Mouse (Mus musculus) hindbrain, embryonic 11.5 days (tissue): ENCODE data around the gene Atp5d. TPM values are rescaled to one million over a fixed set of nuclear protein-coding genes. Genes with fewer than 3 reads are reported as not detected.
A peak's percentile ranks its signal among the peaks of the same experiment; 100 is the strongest.

Experiments used
- ATAC-seq: fragments of 200-750 bp; cut with Nextera tagmentation; 2 replicates; pipeline ENCODE4 v1.8.0; 2017; ENCODE audit warnings: mild to moderate bottlenecking, moderate TSS enrichment, moderate library complexity; ENCODE audit not compliant: low FRiP score
- DNase-seq: peaks from one replicate; pipeline ENCODE4 v3.0.0-alpha.2; 2015; ENCODE audit warnings: low spot score
- H3K27ac ChIP-seq: fragments of 300-500 bp; sonication (generic); 2 replicates; pipeline ENCODE4 v1.5.1; 2014; ENCODE audit warnings: mild to moderate bottlenecking, low read depth, low read length
- H3K27me3 ChIP-seq: fragments of 300-500 bp; sonication (generic); 2 replicates; pipeline ENCODE4 v1.6.1; 2014; ENCODE audit warnings: mild to moderate bottlenecking, low read length, moderate library complexity, mixed read lengths; ENCODE audit not compliant: control insufficient read depth, insufficient read depth
- H3K36me3 ChIP-seq: fragments of 300-500 bp; sonication (generic); 2 replicates; pipeline ENCODE4 v1.6.1; 2014; ENCODE audit warnings: mild to moderate bottlenecking, low read length, moderate library complexity, mixed read lengths; ENCODE audit not compliant: control insufficient read depth, insufficient read depth
- H3K4me1 ChIP-seq: fragments of 300-500 bp; sonication (generic); replicated peaks from 2 replicates; pipeline ENCODE4 v1.6.1; 2014; ENCODE audit warnings: low read length, mixed read lengths; ENCODE audit not compliant: control insufficient read depth, insufficient read depth
- H3K4me2 ChIP-seq: fragments of 300-500 bp; sonication (generic); replicated peaks from 2 replicates; pipeline ENCODE4 v1.6.1; 2014; ENCODE audit warnings: mild to moderate bottlenecking, low read depth, low read length
- H3K4me3 ChIP-seq: fragments of 300-500 bp; sonication (generic); 2 replicates; pipeline ENCODE4 v1.5.1; 2014; ENCODE audit warnings: low read depth, low read length
- H3K9ac ChIP-seq: fragments of 300-500 bp; sonication (generic); 2 replicates; pipeline ENCODE4 v1.6.1; 2014; ENCODE audit warnings: low read depth, low read length
- H3K9me3 ChIP-seq: fragments of 300-500 bp; sonication (generic); 2 replicates; pipeline ENCODE4 v1.6.1; 2016; ENCODE audit warnings: low read length; ENCODE audit not compliant: control insufficient read depth
- WGBS: fragments of 180-500 bp; shearing (Covaris S2); extraction: QIAGEN DNeasy Blood & Tissue Kit; methylation state at CpG from one replicate; pipeline ENCODE4 v1.1.7; 2014; 5-methylcytosine and 5-hydroxymethylcytosine counted together
- polyA plus RNA-seq: library from polyadenylated mRNA; unstranded; fragments of >200 nt; fragmentation: Nextera tagmentation; extraction: Ambion mirVana; gene quantifications from 2 replicates; pipeline ENCODE4 v1.2.1, GENCODE M21; 2014

The Atp5d gene
- polyA plus RNA-seq, 1 experiment from 2014 or later: 371 TPM

DNA sequence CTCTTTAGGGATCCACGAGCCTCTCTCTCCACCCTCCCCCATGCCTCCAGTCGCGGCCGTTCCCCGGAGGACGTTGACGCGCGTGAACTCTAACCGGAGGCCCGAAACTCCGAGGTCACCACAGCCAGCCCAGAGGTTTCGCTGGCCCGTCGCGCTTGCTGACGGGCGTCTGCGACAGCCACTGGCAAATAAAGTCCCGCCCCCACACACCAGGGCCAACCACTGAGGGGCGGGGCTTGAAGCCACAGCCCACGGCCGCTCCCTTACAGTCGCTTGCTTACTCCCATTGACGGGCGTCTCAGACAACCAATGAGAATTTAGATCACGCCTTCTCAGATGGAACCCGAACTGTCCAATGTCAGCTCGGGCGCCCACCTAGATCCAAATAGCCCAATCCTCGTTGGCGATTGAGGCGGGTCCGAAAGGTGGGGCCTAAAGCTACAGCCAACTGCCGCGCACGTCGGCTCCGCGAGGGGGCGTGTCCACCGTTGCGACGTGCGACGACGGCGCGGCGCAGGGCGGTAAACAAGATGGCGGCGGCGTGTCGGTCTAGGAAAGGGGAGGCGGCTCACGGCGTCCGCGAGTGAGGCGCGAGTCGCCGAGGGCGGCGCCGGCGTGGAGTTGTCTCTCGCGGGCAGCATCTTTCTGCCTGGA lies 23.0 kb upstream of the Atp5d start, which contains the start of gene Stk11:
Gene Stk11 (plus strand): TSS at position 514 of the 654 bp plus-strand sequence.
- DNase-seq: peak; percentile 99
- peak; percentile 99 for ATAC-seq
- H3K4me2 ChIP-seq: peak within 1 kb of the TSS; percentile 58
- H3K4me1 ChIP-seq: peaks cover 16% of the 10 kb centered on the region
- H3K27ac ChIP-seq: peak within 1 kb of the TSS; percentile 65
- peak within 1 kb of the TSS; percentile 94 for H3K4me3 ChIP-seq
- H3K36me3 ChIP-seq: no peaks in the 10 kb centered on the region
- no peaks in the 10 kb centered on the region for H3K9me3 ChIP-seq
- WGBS: under 1% methylated on average over 66 of the region's 70 CpGs
- peak within 1 kb of the TSS; percentile 84 for H3K9ac ChIP-seq
- no peaks in the 10 kb centered on the region for H3K27me3 ChIP-seq

DNA sequence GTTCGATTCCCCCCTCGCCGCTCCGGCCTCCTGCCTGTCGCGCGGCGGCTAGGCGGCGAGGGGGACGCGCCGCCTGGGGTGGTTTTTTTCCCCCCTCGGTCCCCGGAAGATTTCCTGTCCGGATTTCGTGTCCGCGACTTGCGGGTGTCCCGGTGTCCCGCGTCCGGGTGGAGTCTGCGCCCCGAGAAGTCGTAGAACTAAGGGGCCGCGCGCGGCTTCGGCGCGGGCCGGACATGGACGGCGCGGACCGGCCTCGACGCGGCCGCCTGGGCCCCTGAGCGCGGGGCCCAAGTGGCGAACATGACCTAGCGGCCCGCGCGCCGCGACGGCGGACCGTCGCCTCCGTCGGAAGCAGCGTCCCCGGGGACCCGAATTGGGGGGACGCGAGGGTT lies 22.5 kb upstream of the Atp5d start:
- WGBS: 1% methylated on average over 50 of the region's 63 CpGs
- ATAC-seq: no peak
- no peaks in the 10 kb centered on the region for H3K9me3 ChIP-seq
- H3K27ac ChIP-seq: peak overlapping the region; percentile 65; the same call in 1 of the 2 replicates
- no peak for DNase-seq
- no peaks in the 10 kb centered on the region for H3K27me3 ChIP-seq
- peak overlapping the region; percentile 84 for H3K9ac ChIP-seq
- H3K4me3 ChIP-seq: peak overlapping the region; percentile 94
- H3K4me1 ChIP-seq: peaks cover 16% of the 10 kb centered on the region
- H3K4me2 ChIP-seq: peak overlapping the region; percentile 58
- no peaks in the 10 kb centered on the region for H3K36me3 ChIP-seq

DNA sequence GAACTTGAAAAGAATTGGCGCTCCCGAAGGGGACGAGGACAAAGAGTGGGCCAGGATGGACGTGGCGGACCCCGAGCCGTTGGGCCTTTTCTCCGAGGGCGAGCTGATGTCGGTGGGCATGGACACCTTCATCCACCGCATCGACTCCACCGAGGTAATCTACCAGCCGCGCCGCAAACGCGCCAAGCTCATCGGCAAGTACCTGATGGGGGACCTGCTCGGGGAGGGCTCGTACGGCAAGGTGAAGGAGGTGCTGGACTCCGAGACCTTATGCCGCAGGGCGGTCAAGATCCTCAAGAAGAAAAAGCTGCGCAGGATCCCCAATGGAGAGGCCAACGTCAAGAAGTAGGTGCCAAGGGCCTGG lies 21.9 kb upstream of the Atp5d start:
- no peaks in the 10 kb centered on the region for H3K36me3 ChIP-seq
- no peaks in the 10 kb centered on the region for H3K9me3 ChIP-seq
- H3K27ac ChIP-seq: no peak overlapping the region
- under 1% methylated on average over 27 of the region's 27 CpGs for WGBS
- peaks cover 16% of the 10 kb centered on the region for H3K4me1 ChIP-seq
- H3K4me2 ChIP-seq: peak overlapping the region; percentile 58
- ATAC-seq (no peak), DNase-seq (peak; percentile 58)
- peak overlapping the region; percentile 94 for H3K4me3 ChIP-seq
- peak overlapping the region; percentile 84 for H3K9ac ChIP-seq
- no peaks in the 10 kb centered on the region for H3K27me3 ChIP-seq

DNA sequence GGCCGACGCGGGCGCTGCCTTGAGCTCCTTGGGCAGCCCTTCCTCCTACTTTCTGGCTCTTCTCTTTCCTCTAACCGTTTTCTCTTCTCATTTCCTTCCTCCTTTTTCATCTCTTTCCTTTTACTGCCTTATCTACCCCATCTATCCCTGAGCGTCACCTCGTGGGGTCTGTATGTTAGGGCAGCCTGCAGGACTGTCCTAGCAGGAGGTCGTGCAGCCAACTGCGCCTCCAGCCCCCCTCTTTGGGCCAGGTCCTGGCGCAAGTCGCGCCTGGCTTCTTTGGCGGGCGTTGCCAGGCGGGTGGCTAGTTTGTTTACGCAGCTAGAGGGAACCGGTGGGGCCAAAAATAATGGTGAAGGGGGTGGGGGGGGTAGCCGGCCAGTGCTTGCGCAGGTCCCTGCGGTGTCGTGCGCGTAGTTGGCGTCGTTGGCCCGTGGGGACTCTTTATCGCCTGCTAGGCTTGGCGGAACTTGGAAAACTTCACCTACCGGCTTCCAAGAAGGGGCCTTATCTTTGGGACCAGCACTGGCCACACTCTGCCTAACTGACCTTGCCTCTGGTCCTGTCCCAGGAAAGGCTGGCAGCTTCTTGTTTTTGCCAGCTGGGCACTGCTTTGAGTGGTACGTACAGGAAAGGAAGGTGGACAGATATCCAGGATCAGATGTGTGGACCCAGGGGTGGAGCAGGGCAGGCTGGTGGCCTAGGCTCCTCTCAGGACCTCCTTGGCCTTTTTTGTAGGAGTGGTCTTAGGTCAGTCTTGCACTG lies 21.3 kb upstream of the Atp5d start:
- Histone ChIP-seq H3K27me3 (no peaks in the 10 kb centered on the region), H3K27ac (no peak overlapping the region), H3K36me3 (no peaks in the 10 kb centered on the region), H3K9ac (peak overlapping the region; percentile 84), H3K4me1 (peaks cover 16% of the 10 kb centered on the region), H3K4me2 (peak overlapping the region; percentile 58), H3K9me3 (no peaks in the 10 kb centered on the region), H3K4me3 (peak overlapping the region; percentile 94)
- no peak for DNase-seq
- no peak for ATAC-seq
- 5% methylated on average over 30 of the region's 30 CpGs for WGBS

DNA sequence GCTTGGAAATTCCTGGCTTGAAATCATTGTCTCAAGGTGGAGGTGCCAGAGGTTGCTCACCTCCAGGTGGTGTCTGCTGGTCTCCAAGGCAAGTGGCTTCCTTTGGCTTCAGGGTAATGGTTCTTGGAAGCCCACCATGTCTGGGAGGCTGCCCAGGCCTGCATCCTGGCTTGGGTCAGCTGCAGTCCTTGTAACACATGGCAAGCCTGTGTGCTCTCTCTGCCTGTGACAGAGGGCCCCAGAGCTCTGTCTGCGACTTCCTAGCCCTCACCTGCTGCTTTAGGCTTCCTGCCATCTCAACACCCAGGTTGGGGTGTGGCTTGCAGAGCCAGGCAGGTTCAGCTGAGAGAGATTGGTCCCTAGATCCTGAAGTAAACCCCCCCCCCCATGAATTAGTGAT lies 20.7 kb upstream of the Atp5d start:
- Histone ChIP-seq H3K4me2 (peak overlapping the region; percentile 58), H3K4me3 (peak overlapping the region; percentile 94), H3K36me3 (no peaks in the 10 kb centered on the region), H3K4me1 (peaks cover 16% of the 10 kb centered on the region), H3K9me3 (no peaks in the 10 kb centered on the region), H3K27ac (no peak overlapping the region), H3K27me3 (no peaks in the 10 kb centered on the region), H3K9ac (peak overlapping the region; percentile 84; the same call in 1 of the 2 replicates)
- ATAC-seq (no peak), DNase-seq (no peak)
- 64% methylated on average over 1 of the region's 1 CpGs for WGBS

DNA sequence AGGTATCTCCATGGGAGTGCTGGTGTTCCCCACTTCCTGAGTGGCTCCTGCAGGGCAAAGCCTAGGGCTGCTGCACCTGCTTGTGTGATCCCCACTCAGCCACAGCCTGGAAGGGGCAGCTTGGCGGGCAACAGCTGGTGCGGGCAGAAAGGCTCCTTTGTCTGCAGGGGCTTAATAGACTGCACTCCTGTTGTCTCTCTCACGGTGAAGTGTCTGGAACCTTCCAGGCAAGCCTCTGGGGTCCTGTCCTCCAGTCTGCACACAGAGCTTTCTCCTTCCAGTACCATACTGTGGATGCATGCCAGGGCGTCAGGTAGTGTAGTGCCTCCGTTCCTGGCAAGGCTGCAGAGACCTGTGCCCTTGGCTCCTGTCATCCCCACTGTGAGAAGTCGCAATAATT lies 19.9 kb upstream of the Atp5d start:
- DNase-seq: no peak
- Histone ChIP-seq H3K9ac (no peak overlapping the region), H3K27me3 (no peaks in the 10 kb centered on the region), H3K4me1 (peaks cover 16% of the 10 kb centered on the region), H3K27ac (peak overlapping the region; percentile 24; the same call in 1 of the 2 replicates), H3K36me3 (no peaks in the 10 kb centered on the region), H3K4me3 (peak overlapping the region; percentile 94; the same call in 1 of the 2 replicates), H3K4me2 (peak overlapping the region; percentile 11; the same call in 1 of the 2 replicates), H3K9me3 (no peaks in the 10 kb centered on the region)
- 62% methylated on average over 6 of the region's 6 CpGs for WGBS
- no peak for ATAC-seq

DNA sequence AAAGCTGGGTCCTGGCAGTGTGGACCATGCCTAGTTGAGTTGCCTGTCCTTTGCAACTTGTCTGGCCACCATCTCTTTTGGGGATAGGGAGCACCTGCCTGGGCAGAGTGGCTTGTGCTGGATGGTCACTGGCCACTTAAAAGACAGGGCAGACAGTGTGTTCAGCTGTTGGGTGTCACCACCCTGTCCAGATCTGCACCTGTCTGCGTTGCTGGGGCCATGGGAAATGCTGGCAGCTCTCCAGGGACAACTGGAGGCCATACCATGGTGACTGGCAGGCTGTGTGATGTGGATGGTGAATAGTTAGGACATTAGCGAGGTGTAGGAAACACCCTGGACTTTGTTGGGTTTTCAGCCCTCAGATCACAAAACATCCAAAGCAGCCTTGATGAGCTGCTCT lies 18.3 kb upstream of the Atp5d start:
- no peaks in the 10 kb centered on the region for H3K27me3 ChIP-seq
- ATAC-seq: no peak
- H3K27ac ChIP-seq: no peak overlapping the region
- DNase-seq: no peak
- 88% methylated on average over 2 of the region's 2 CpGs for WGBS
- H3K4me3 ChIP-seq: no peak overlapping the region
- H3K4me2 ChIP-seq: no peak overlapping the region
- peaks cover 5% of the 10 kb centered on the region; the same call in 1 of the 2 replicates for H3K36me3 ChIP-seq
- no peak overlapping the region for H3K9ac ChIP-seq
- H3K9me3 ChIP-seq: no peaks in the 10 kb centered on the region
- peaks cover 16% of the 10 kb centered on the region for H3K4me1 ChIP-seq

DNA sequence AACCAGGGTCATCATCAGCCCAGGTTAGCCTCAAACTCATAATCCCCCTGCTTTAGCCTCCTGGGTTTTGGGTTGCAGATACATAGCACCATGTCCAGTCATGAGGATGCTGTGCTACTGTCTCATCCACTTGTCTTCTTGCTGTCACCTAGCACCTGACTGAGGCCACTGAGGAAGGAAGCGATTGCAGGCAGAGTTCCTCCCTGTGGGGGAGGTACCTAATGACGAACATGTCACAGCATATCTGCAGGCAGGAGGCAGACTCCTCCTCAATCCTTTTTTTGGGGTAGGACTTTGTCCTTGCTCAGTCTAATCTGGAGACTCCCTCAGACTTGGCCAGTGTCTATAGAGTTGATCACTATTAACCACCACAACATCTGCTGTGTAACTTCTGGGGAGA lies 16.8 kb upstream of the Atp5d start:
- no peak overlapping the region for H3K9ac ChIP-seq
- no peak overlapping the region for H3K4me2 ChIP-seq
- peaks cover 16% of the 10 kb centered on the region for H3K4me1 ChIP-seq
- H3K27ac ChIP-seq: no peak overlapping the region
- no peak overlapping the region for H3K4me3 ChIP-seq
- 87% methylated on average over 2 of the region's 2 CpGs for WGBS
- ATAC-seq: no peak
- H3K9me3 ChIP-seq: no peaks in the 10 kb centered on the region
- peaks cover 16% of the 10 kb centered on the region; the same call in 1 of the 2 replicates for H3K36me3 ChIP-seq
- no peaks in the 10 kb centered on the region for H3K27me3 ChIP-seq
- DNase-seq: no peak
